Mouse (Mus musculus): ENCODE measurements around the gene Rnf43. TPM values are rescaled to one million over a fixed set of nuclear protein-coding genes. Genes with fewer than 3 reads are reported as not detected.

Rnf43 gene
- polyA plus RNA-seq, 1 experiment, result 9.0 TPM

DNA sequence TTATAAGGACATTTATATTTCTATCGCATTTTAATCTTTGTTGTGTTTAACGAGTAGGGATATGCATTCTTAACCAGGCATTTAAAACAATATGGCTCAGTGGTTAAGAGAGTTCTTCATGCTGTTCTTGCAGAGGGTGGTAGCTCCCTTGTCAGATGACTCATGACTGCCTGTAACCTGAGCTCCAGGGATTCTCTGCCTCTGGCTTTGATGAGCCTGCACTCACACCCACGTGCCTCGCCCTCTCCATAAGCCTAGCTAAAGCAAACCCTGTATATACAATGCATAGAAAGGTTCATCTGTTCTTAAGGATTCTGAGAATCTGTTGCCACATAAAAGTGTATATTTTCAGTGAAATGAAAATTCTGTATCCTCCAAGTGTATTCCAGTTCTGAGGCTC lies 39.4 kb upstream of the Rnf43 start:
- no peaks in the 10 kb centered on the region for H3K27me3 ChIP-seq (ENCODE audit: control insufficient read depth, insufficient read depth, low read length)
- no peaks in the 10 kb centered on the region for H3K4me1 ChIP-seq (replicated peaks; ENCODE audit: control insufficient read depth, insufficient read depth, low read length)
- WGBS, result 88% methylated on average over 4 of the region's 4 CpGs
- H3K4me3 ChIP-seq (ENCODE audit: control insufficient read depth, insufficient read depth, low read length), result no peak overlapping the region
- no peak for TF ChIP-seq POLR2A (IDR thresholded peaks at IDR 0.05; ENCODE audit: control insufficient read depth, extremely low read depth, insufficient read depth, low read length, poor library complexity)
- TF ChIP-seq CTCF (IDR thresholded peaks at IDR 0.05; ENCODE audit: borderline replicate concordance, control insufficient read depth, extremely low read depth, insufficient read depth, low read length, poor library complexity), result no peak
- no peak for DNase-seq
- no peak overlapping the region for H3K27ac ChIP-seq (ENCODE audit: control insufficient read depth, insufficient read depth, low read length)
- H3K36me3 ChIP-seq (ENCODE audit: control insufficient read depth, insufficient read depth, low read length), result peaks cover 7% of the 10 kb centered on the region; the same call in 1 of the 2 replicates

DNA sequence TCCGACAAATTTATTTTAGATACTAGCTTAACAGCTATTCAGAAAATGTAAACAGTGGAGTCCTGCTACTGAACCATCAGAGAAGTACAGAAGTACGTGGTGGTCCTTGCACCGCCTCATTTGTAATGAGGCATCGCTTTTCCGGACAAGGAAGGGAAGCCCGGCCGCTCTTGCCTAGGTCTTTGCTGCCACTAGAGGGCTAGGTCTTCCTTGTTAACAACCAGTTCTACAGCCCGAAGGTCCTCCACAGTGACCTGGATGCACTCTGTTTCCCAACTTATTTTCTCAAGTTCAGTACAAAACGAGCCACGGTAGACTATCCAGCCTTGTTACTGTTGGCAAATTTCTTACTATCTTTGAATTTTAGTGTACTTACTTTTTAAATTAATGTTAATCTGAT lies 32.7 kb upstream of the Rnf43 start:
- TF ChIP-seq POLR2A (IDR thresholded peaks at IDR 0.05; ENCODE audit: control insufficient read depth, extremely low read depth, insufficient read depth, low read length, poor library complexity), result no peak
- peak; percentile 71; the same call in 1 of the 2 replicates for TF ChIP-seq CTCF (IDR thresholded peaks at IDR 0.05; ENCODE audit: borderline replicate concordance, control insufficient read depth, extremely low read depth, insufficient read depth, low read length, poor library complexity)
- Histone ChIP-seq H3K27me3 (ENCODE audit: control insufficient read depth, insufficient read depth, low read length) (no peaks in the 10 kb centered on the region), H3K4me1 (replicated peaks; ENCODE audit: control insufficient read depth, insufficient read depth, low read length) (no peaks in the 10 kb centered on the region), H3K4me3 (ENCODE audit: control insufficient read depth, insufficient read depth, low read length) (no peak overlapping the region), H3K36me3 (ENCODE audit: control insufficient read depth, insufficient read depth, low read length) (no peaks in the 10 kb centered on the region), H3K27ac (ENCODE audit: control insufficient read depth, insufficient read depth, low read length) (no peak overlapping the region)
- 13% methylated on average over 10 of the region's 10 CpGs for WGBS
- DNase-seq, result peak; percentile 34

DNA sequence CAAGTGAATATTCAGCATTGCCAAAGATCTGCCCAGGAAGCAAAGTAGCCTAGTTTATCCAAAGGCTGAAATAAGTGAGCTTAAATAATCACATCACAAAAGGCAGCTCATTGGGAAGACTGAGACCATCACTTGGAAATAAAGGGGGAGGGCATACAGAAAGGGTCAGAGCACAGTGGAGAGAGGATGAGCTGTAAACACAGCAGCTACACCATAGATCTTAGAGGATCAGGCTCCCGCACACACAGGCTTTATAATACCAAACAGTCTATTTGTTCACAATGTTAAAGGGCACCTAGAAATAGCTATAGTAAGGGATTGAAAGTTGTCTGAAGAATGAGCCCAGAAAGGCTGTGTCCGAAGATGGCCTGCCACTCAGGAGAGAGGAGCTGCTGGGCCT lies 23.7 kb upstream of the Rnf43 start:
- WGBS, result 53% methylated on average over 2 of the region's 2 CpGs
- H3K27ac ChIP-seq (ENCODE audit: control insufficient read depth, insufficient read depth, low read length), result no peak overlapping the region
- DNase-seq, result no peak

DNA sequence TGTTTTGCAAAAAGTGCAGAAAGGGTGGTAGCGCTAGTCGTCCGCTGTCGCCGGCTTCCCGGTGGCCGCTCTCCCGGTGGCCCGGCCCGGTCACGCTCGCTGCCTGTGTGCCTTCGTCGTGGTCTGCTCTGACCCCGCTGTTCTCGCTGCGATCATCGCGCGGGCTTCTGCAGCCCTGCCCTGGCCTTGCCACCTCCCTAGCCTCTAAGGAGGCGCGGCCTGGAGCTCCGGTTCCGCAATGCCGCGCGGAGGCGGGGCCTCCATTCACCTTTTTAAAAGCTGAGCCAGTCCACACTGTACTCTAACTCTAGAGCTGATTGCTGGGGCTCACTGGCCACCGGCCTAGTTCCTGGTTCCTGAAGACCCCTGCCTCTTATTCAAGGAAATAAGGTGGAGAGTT lies 23.3 kb upstream of the Rnf43 start:
- DNase-seq, result peak; percentile 19
- Histone ChIP-seq H3K36me3 (ENCODE audit: control insufficient read depth, insufficient read depth, low read length) (no peaks in the 10 kb centered on the region), H3K27me3 (ENCODE audit: control insufficient read depth, insufficient read depth, low read length) (no peaks in the 10 kb centered on the region), H3K4me3 (ENCODE audit: control insufficient read depth, insufficient read depth, low read length) (peak overlapping the region; percentile 22), H3K4me1 (replicated peaks; ENCODE audit: control insufficient read depth, insufficient read depth, low read length) (peaks cover 6% of the 10 kb centered on the region; the same call in 1 of the 2 replicates), H3K27ac (ENCODE audit: control insufficient read depth, insufficient read depth, low read length) (no peak overlapping the region)
- 2% methylated on average over 29 of the region's 29 CpGs for WGBS
- TF ChIP-seq CTCF (IDR thresholded peaks at IDR 0.05; ENCODE audit: borderline replicate concordance, control insufficient read depth, extremely low read depth, insufficient read depth, low read length, poor library complexity), result no peak
- TF ChIP-seq POLR2A (IDR thresholded peaks at IDR 0.05; ENCODE audit: control insufficient read depth, extremely low read depth, insufficient read depth, low read length, poor library complexity), result no peak

More for the DNA sequence above, 23.7 kb upstream of the Rnf43 start:
- TF ChIP-seq POLR2A (IDR thresholded peaks at IDR 0.05; ENCODE audit: control insufficient read depth, extremely low read depth, insufficient read depth, low read length, poor library complexity), result no peak
- TF ChIP-seq CTCF (IDR thresholded peaks at IDR 0.05; ENCODE audit: borderline replicate concordance, control insufficient read depth, extremely low read depth, insufficient read depth, low read length, poor library complexity), result no peak
- Histone ChIP-seq H3K4me1 (replicated peaks; ENCODE audit: control insufficient read depth, insufficient read depth, low read length) (peaks cover 6% of the 10 kb centered on the region; the same call in 1 of the 2 replicates), H3K4me3 (ENCODE audit: control insufficient read depth, insufficient read depth, low read length) (peak overlapping the region; percentile 22), H3K36me3 (ENCODE audit: control insufficient read depth, insufficient read depth, low read length) (no peaks in the 10 kb centered on the region), H3K27me3 (ENCODE audit: control insufficient read depth, insufficient read depth, low read length) (no peaks in the 10 kb centered on the region)

DNA sequence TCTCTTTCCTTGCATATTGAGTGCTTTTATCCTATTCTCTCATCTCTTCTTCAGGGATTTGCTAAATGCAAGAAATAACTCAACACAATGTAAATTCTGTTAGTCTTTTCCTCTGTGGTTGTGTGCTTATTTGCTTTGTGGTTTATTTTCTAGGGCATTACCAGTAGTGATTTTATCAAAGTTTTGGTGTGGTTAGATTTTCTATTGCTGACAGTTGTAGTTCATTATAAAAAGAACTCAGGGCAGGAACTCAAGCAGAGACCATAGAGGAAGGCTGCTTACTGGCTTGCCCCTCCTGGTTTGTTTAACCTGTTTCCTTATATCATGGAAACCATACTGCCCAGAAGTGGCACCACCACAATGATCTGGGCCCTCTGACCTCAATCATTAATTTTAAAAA lies 19.7 kb upstream of the Rnf43 start:
- no peak for DNase-seq
- Histone ChIP-seq H3K27ac (ENCODE audit: control insufficient read depth, insufficient read depth, low read length) (no peak overlapping the region), H3K27me3 (ENCODE audit: control insufficient read depth, insufficient read depth, low read length) (no peaks in the 10 kb centered on the region), H3K36me3 (ENCODE audit: control insufficient read depth, insufficient read depth, low read length) (no peaks in the 10 kb centered on the region), H3K4me3 (ENCODE audit: control insufficient read depth, insufficient read depth, low read length) (no peak overlapping the region), H3K4me1 (replicated peaks; ENCODE audit: control insufficient read depth, insufficient read depth, low read length) (peaks cover 6% of the 10 kb centered on the region; the same call in 1 of the 2 replicates)
- no peak for TF ChIP-seq CTCF (IDR thresholded peaks at IDR 0.05; ENCODE audit: borderline replicate concordance, control insufficient read depth, extremely low read depth, insufficient read depth, low read length, poor library complexity)
- no peak for TF ChIP-seq POLR2A (IDR thresholded peaks at IDR 0.05; ENCODE audit: control insufficient read depth, extremely low read depth, insufficient read depth, low read length, poor library complexity)

DNA sequence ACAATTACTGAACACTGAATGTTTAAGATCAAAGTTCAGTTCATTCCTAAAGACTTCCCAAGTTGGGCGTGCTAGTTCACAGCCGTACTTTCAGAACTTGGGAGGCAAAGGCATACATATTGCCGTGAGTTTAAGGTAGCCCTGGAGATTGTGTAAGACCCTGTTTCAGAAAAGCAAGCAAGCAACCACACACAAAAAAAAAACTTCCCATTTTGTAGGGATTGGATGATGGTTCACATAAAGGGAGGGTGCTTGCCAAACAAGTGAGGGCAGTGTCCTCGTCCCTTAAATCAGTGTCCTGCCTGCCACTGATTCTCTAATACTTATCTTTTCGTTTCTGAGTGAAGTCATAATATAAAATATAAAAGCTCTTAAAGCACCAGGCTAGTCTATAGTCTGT lies 7.8 kb upstream of the Rnf43 start:
- Histone ChIP-seq H3K27ac (ENCODE audit: control insufficient read depth, insufficient read depth, low read length) (no peak overlapping the region), H3K36me3 (ENCODE audit: control insufficient read depth, insufficient read depth, low read length) (no peaks in the 10 kb centered on the region), H3K4me3 (ENCODE audit: control insufficient read depth, insufficient read depth, low read length) (no peak overlapping the region), H3K4me1 (replicated peaks; ENCODE audit: control insufficient read depth, insufficient read depth, low read length) (no peaks in the 10 kb centered on the region), H3K27me3 (ENCODE audit: control insufficient read depth, insufficient read depth, low read length) (no peaks in the 10 kb centered on the region)
- 84% methylated on average over 5 of the region's 5 CpGs for WGBS
- TF ChIP-seq CTCF (IDR thresholded peaks at IDR 0.05; ENCODE audit: borderline replicate concordance, control insufficient read depth, extremely low read depth, insufficient read depth, low read length, poor library complexity) (no peak), POLR2A (IDR thresholded peaks at IDR 0.05; ENCODE audit: control insufficient read depth, extremely low read depth, insufficient read depth, low read length, poor library complexity) (no peak)
- DNase-seq, result no peak

DNA sequence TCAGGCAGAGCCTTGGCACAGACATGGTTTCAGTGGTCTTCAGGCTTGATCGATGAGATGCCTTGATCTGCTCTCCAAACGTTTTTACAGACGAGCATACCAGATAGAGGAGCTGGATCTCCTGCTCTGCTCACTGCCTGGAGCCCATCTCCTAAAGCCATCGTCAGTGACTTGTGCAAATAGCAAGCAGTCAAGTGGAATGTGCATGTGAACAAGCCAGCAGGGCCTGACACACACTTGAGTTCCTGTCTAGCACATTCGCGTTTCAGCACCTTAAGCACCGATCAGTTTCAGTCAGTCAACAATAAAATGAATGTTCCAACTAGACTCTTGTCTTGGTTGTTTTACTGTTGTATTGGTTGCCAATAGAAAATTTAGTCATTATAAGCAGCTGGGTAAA lies 3.3 kb upstream of the Rnf43 start:
- peaks cover 3% of the 10 kb centered on the region; the same call in 1 of the 2 replicates for H3K27me3 ChIP-seq (ENCODE audit: control insufficient read depth, insufficient read depth, low read length)
- WGBS, result 91% methylated on average over 7 of the region's 7 CpGs
- H3K4me3 ChIP-seq (ENCODE audit: control insufficient read depth, insufficient read depth, low read length), result no peak overlapping the region
- H3K4me1 ChIP-seq (replicated peaks; ENCODE audit: control insufficient read depth, insufficient read depth, low read length), result no peaks in the 10 kb centered on the region
- H3K27ac ChIP-seq (ENCODE audit: control insufficient read depth, insufficient read depth, low read length), result no peak overlapping the region
- no peaks in the 10 kb centered on the region for H3K36me3 ChIP-seq (ENCODE audit: control insufficient read depth, insufficient read depth, low read length)
- TF ChIP-seq CTCF (IDR thresholded peaks at IDR 0.05; ENCODE audit: borderline replicate concordance, control insufficient read depth, extremely low read depth, insufficient read depth, low read length, poor library complexity) (no peak), POLR2A (IDR thresholded peaks at IDR 0.05; ENCODE audit: control insufficient read depth, extremely low read depth, insufficient read depth, low read length, poor library complexity) (no peak)
- no peak for DNase-seq
